Mouse (Mus musculus) cortical plate, adult 2 months (tissue): ENCODE results near the gene Endod1. TPM values are rescaled to one million over a fixed set of nuclear protein-coding genes. Genes with fewer than 3 reads are reported as not detected.

Experiments used
- H3K27ac ChIP-seq: fragments of 200-500 bp; 2 replicates; pipeline ENCODE4 v1.5.1; 2012; ENCODE audit warnings: low read length, control low read depth, inconsistent platforms; ENCODE audit not compliant: insufficient read depth
- H3K4me1 ChIP-seq: fragments of 200-500 bp; 2 replicates; pipeline ENCODE4 v1.6.1; 2011; ENCODE audit warnings: low read length; ENCODE audit not compliant: control insufficient read depth, insufficient read depth
- H3K4me3 ChIP-seq: fragments of 200-500 bp; 2 replicates; pipeline ENCODE4 v1.5.1; 2011; ENCODE audit warnings: mild to moderate bottlenecking, low read length, control low read depth; ENCODE audit not compliant: insufficient read depth
- CTCF ChIP-seq: fragments of 200-500 bp; IDR thresholded peaks from 2 replicates; pipeline ENCODE4 v1.5.1; 2011; ENCODE audit warnings: mild to moderate bottlenecking, control low read depth, low read length; ENCODE audit not compliant: insufficient read depth; ENCODE audit errors: extremely low read depth
- POLR2A ChIP-seq: fragments of 200-500 bp; IDR thresholded peaks from 2 replicates; pipeline ENCODE4 v1.6.1; 2011; ENCODE audit warnings: mild to moderate bottlenecking, low read length, control low read depth; ENCODE audit not compliant: insufficient read depth; ENCODE audit errors: extremely low read depth
- polyA plus RNA-seq: library from polyadenylated mRNA; depleted of rRNA; stranded (reverse); fragments of >200 nt; gene quantifications from 2 replicates; pipeline ENCODE4 v1.2.3, GENCODE M21; 2012

The Endod1 gene
- polyA plus RNA-seq, 1 experiment, result 55.4 TPM

GRCm38 (mm10) chr9:14396096-14396495 lies 14.8 kb upstream of the Endod1 start:
- no peak for TF ChIP-seq CTCF
- no peak for TF ChIP-seq POLR2A
- Histone ChIP-seq H3K27ac (no peak overlapping the region), H3K4me3 (no peak overlapping the region), H3K4me1 (peaks cover 3% of the 10 kb centered on the region)

- no peak for TF ChIP-seq CTCF
- H3K4me1 ChIP-seq, result peaks cover 3% of the 10 kb centered on the region
- H3K4me3 ChIP-seq, result no peak overlapping the region
- H3K27ac ChIP-seq, result no peak overlapping the region
Measured at GRCm38 (mm10) chr9:14394956-14395561, 13.8 kb upstream of the Endod1 start.

- no peak overlapping the region for H3K27ac ChIP-seq
- no peak overlapping the region for H3K4me3 ChIP-seq
- peaks cover 3% of the 10 kb centered on the region for H3K4me1 ChIP-seq
- TF ChIP-seq POLR2A (no peak), CTCF (no peak)
Measured at GRCm38 (mm10) chr9:14391841-14392318, 10.6 kb upstream of the Endod1 start.

- H3K27ac ChIP-seq, result no peak overlapping the region
- H3K4me1 ChIP-seq, result peaks cover 3% of the 10 kb centered on the region
- TF ChIP-seq CTCF (no peak), POLR2A (no peak)
- no peak overlapping the region for H3K4me3 ChIP-seq
Measured at GRCm38 (mm10) chr9:14391286-14391685, 10.0 kb upstream of the Endod1 start.

- Histone ChIP-seq H3K27ac (peak overlapping the region; percentile 52; the same call in 1 of the 2 replicates), H3K4me1 (peaks cover under 1% of the 10 kb centered on the region), H3K4me3 (no peak overlapping the region)
- TF ChIP-seq CTCF, result peak; percentile 24; the same call in 1 of the 2 replicates
- TF ChIP-seq POLR2A, result no peak
Measured at GRCm38 (mm10) chr9:14390278-14390677, 9.0 kb upstream of the Endod1 start.

GRCm38 (mm10) chr9:14389050-14389621 lies 7.8 kb upstream of the Endod1 start:
- TF ChIP-seq POLR2A (no peak), CTCF (no peak)
- H3K4me1 ChIP-seq, result no peaks in the 10 kb centered on the region
- H3K27ac ChIP-seq, result peak overlapping the region; percentile 80
- H3K4me3 ChIP-seq, result no peak overlapping the region

GRCm38 (mm10) chr9:14388001-14388400 lies 6.7 kb upstream of the Endod1 start:
- H3K4me3 ChIP-seq, result no peak overlapping the region
- no peaks in the 10 kb centered on the region for H3K4me1 ChIP-seq
- no peak for TF ChIP-seq CTCF
- TF ChIP-seq POLR2A, result no peak
- H3K27ac ChIP-seq, result peak overlapping the region; percentile 72

GRCm38 (mm10) chr9:14386831-14387230 lies 5.5 kb upstream of the Endod1 start:
- peaks cover under 1% of the 10 kb centered on the region; the same call in 1 of the 2 replicates for H3K4me1 ChIP-seq
- H3K27ac ChIP-seq, result no peak overlapping the region
- no peak overlapping the region for H3K4me3 ChIP-seq
- TF ChIP-seq POLR2A, result no peak
- no peak for TF ChIP-seq CTCF

- Histone ChIP-seq H3K4me1 (peaks cover 3% of the 10 kb centered on the region; the same call in 1 of the 2 replicates), H3K4me3 (no peak overlapping the region), H3K27ac (no peak overlapping the region)
- TF ChIP-seq POLR2A (no peak), CTCF (no peak)
Measured at GRCm38 (mm10) chr9:14385665-14386064, 4.4 kb upstream of the Endod1 start.
